Mouse (Mus musculus) heart, embryonic 11.5 days (tissue): ENCODE data around the gene S1pr2. TPM values are rescaled to one million over a fixed set of nuclear protein-coding genes. Genes with fewer than 3 reads are reported as not detected.
A peak's percentile ranks its signal among the peaks of the same experiment; 100 is the strongest.
"Not testable (repeated sequence)": the region's sequence is repeated elsewhere in the genome, so short reads cannot be mapped to it uniquely, and the experiment has no call there.

Experiments used
- ATAC-seq: fragments of 200-750 bp; cut with Nextera tagmentation; replicated peaks from 2 replicates; pipeline ENCODE4 v1.8.0; 2017; ENCODE audit warnings: moderate library complexity; ENCODE audit not compliant: insufficient number of reproducible peaks, low FRiP score, low TSS enrichment
- H3K27ac ChIP-seq: fragments of 300-500 bp; sonication (generic); 2 replicates; pipeline ENCODE4 v1.5.1; 2014; ENCODE audit warnings: mild to moderate bottlenecking, low read depth, low read length
- H3K27me3 ChIP-seq: fragments of 300-500 bp; sonication (generic); 2 replicates; pipeline ENCODE4 v1.6.1; 2014; ENCODE audit warnings: mild to moderate bottlenecking, low read length, mixed read lengths; ENCODE audit not compliant: control insufficient read depth, insufficient read depth
- H3K36me3 ChIP-seq: fragments of 300-500 bp; sonication (generic); 2 replicates; pipeline ENCODE4 v1.6.1; 2014; ENCODE audit warnings: mild to moderate bottlenecking, low read length, moderate library complexity, mixed read lengths; ENCODE audit not compliant: control insufficient read depth, insufficient read depth
- H3K4me1 ChIP-seq: fragments of 300-500 bp; sonication (generic); 2 replicates; pipeline ENCODE4 v1.6.1; 2014; ENCODE audit warnings: low read length; ENCODE audit not compliant: control insufficient read depth, insufficient read depth
- H3K4me2 ChIP-seq: fragments of 300-500 bp; sonication (generic); 2 replicates; pipeline ENCODE4 v1.6.1; 2014; ENCODE audit warnings: mild to moderate bottlenecking, moderate library complexity
- H3K4me3 ChIP-seq: fragments of 300-500 bp; sonication (generic); 2 replicates; pipeline ENCODE4 v1.5.1; 2014; ENCODE audit warnings: low read depth, low read length
- H3K9ac ChIP-seq: fragments of 300-500 bp; sonication (generic); 2 replicates; pipeline ENCODE4 v1.6.1; 2014; ENCODE audit warnings: mild to moderate bottlenecking, low read depth, low read length, moderate library complexity
- H3K9me3 ChIP-seq: fragments of 300-500 bp; sonication (generic); replicated peaks from 2 replicates; pipeline ENCODE4 v1.6.1; 2016; ENCODE audit warnings: low read length; ENCODE audit not compliant: control insufficient read depth
- WGBS: fragments of 180-500 bp; shearing (Covaris S2); extraction: QIAGEN DNeasy Blood & Tissue Kit; methylation state at CpG from one replicate; pipeline ENCODE4 v1.1.7; 2014; ENCODE audit not compliant: insufficient replicate concordance; 5-methylcytosine and 5-hydroxymethylcytosine counted together
- polyA plus RNA-seq: library from polyadenylated mRNA; unstranded; fragments of >200 nt; fragmentation: Nextera tagmentation; extraction: Ambion mirVana; gene quantifications from 2 replicates; pipeline ENCODE4 v1.2.1, GENCODE M21; 2014

The S1pr2 gene
- polyA plus RNA-seq, 1 experiment from 2014 or later: 26.5 TPM

DNA sequence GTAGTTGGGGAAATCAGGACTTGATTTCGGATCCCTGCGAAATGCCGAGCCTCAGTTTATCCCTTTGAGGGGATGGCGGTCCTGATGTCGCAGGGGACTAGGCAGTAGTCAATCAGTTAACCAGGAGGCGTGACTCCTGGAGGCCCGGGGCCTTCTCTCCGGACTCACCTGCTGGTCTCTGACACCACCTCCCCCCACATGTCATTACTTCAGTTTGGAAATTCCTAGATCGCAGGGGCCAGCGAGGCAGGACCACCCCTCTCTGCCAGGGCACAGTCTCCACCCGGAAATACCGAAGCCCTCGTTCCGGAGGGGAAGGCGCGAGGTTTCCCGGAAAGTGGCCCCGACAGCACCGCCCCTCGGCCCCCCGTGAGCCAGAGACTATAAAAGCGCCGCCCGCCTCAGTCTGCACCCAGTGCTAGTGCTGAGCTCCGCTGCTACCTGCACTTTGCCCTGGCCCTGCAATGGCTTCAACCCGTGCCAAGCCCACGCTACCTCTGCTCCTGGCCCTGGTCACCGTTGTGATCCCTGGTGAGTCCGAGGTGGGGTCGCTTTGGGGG is 39.1 kb upstream of the S1pr2 start, which contains the start of gene Icam1:
Gene Icam1, plus strand, starts transcription at position 415 of the 560 bp plus-strand sequence.
- Histone ChIP-seq H3K4me3 (peak within 1 kb of the TSS; percentile 41), H3K27me3 (peaks cover 43% of the 10 kb centered on the region), H3K4me2 (peak within 1 kb of the TSS; percentile 77), H3K9ac (peak within 1 kb of the TSS; percentile 17; the same call in 1 of the 2 replicates), H3K27ac (peak within 1 kb of the TSS; percentile 15; the same call in 1 of the 2 replicates), H3K9me3 (no peaks in the 10 kb centered on the region), H3K4me1 (peaks cover 11% of the 10 kb centered on the region), H3K36me3 (no peaks in the 10 kb centered on the region)
- WGBS: under 1% methylated on average over 30 of the region's 30 CpGs
- ATAC-seq: peak; percentile 31; the same call in 1 of the 2 replicates

DNA sequence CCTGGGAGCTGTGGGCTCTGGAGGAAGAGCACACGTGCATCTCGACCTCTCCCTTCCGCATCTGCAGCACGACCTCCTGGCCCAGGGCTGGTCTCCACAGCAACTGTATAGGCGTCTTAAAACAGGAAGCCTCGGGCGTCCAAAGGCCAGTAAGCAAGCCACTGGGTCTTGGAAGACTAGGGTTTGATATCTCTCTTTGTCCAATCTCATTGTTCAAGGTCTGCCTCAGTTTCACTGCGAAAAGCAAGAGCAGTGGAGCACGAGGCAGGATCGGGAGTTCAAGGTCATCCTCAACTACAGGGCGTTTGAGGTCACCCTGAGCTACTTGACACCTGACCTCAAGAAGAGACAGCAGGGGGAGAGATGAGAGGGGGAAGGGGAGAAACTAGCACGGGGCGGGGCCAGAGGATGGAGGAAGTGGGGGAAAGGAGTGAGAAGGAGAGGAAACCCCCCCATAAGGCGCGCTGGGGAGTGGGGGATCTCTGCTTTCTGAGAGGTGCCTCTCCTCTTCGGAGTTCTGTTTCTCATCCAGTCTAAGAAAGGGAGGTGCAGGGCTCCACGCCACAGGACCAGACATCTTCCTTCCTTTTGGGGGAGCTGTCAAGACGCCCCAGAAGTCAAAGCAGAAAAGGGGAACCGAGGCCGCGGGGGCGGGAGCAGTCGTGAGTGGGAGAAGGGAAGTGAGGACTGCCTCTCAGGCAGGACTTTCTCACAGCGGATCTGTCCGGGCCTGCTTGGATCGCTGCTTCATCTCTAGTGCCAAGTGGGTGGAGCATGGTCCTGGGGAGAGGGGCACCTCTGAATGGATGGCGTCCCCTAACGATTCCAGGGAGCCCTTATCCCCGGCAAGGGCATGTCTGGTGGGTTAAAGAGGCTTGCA is 38.4 kb upstream of the S1pr2 start:
- peak overlapping the region; percentile 17; the same call in 1 of the 2 replicates for H3K9ac ChIP-seq
- peaks cover 43% of the 10 kb centered on the region for H3K27me3 ChIP-seq
- H3K4me2 ChIP-seq: peak overlapping the region; percentile 77
- peak; percentile 22; the same call in 1 of the 2 replicates for ATAC-seq
- H3K36me3 ChIP-seq: no peaks in the 10 kb centered on the region
- WGBS: 3% methylated on average over 29 of the region's 29 CpGs
- H3K9me3 ChIP-seq: no peaks in the 10 kb centered on the region
- peak overlapping the region; percentile 15; the same call in 1 of the 2 replicates for H3K27ac ChIP-seq
- H3K4me3 ChIP-seq: peak overlapping the region; percentile 41
- H3K4me1 ChIP-seq: peaks cover 11% of the 10 kb centered on the region

DNA sequence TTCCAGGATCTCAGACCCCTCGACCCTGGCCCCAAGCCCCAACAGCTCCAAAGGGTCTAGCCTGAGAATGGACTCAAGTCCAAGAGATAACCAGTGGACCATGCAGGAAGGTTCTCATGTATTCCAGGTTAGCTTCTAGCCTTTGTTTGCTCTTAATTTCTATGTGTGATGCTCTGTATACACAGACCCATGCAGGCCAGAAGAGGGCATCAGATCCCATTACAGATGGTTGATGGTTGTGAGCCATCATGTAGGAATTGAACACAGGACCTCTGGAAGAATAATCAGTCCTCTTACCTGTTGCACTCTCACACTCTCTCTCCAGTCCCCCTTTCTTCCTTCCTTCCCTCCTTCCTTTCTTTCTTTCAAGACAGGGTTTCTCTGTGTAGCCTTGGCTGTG is 35.8 kb upstream of the S1pr2 start:
- no peak for ATAC-seq
- peaks cover 32% of the 10 kb centered on the region for H3K27me3 ChIP-seq
- H3K36me3 ChIP-seq: peaks cover 14% of the 10 kb centered on the region
- H3K4me2 ChIP-seq: no peak overlapping the region
- H3K9me3 ChIP-seq: no peaks in the 10 kb centered on the region
- 44% methylated on average over 1 of the region's 1 CpGs for WGBS
- H3K9ac ChIP-seq: no peak overlapping the region
- peak overlapping the region; percentile 37; the same call in 1 of the 2 replicates for H3K27ac ChIP-seq
- peaks cover 11% of the 10 kb centered on the region for H3K4me1 ChIP-seq
- no peak overlapping the region for H3K4me3 ChIP-seq

DNA sequence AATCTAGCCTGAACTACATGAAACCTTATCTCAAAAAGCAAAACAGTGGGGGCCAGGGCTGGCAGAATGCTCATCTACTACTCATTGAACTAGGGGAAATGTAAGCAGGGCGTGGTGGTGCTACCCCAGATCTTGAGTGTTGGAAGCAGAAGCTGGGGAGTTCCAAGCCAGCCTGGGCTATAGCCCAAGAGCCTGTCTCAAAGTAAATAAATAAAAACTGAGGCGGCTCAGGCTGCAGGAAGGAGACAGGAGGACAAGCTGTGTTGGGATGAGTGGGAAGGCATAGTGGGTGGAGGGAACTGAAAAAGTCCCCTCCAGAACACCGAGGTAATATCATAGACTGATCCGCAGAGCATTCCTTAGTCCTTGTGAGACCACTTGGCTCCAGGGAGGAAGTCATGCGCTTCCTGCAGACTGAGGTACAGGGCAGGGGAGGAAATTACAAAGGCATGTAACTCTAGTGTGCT is 35.3 kb upstream of the S1pr2 start:
- Histone ChIP-seq H3K4me2 (no peak overlapping the region), H3K4me3 (no peak overlapping the region), H3K27ac (peak overlapping the region; percentile 37; the same call in 1 of the 2 replicates), H3K9me3 (no peaks in the 10 kb centered on the region), H3K36me3 (peaks cover 15% of the 10 kb centered on the region), H3K9ac (no peak overlapping the region), H3K27me3 (peaks cover 27% of the 10 kb centered on the region), H3K4me1 (peaks cover 11% of the 10 kb centered on the region)
- 0 out of 2 replicates have a peak, but pooled peaks have one; percentile 6 for ATAC-seq
- 54% methylated on average over 5 of the region's 5 CpGs for WGBS

DNA sequence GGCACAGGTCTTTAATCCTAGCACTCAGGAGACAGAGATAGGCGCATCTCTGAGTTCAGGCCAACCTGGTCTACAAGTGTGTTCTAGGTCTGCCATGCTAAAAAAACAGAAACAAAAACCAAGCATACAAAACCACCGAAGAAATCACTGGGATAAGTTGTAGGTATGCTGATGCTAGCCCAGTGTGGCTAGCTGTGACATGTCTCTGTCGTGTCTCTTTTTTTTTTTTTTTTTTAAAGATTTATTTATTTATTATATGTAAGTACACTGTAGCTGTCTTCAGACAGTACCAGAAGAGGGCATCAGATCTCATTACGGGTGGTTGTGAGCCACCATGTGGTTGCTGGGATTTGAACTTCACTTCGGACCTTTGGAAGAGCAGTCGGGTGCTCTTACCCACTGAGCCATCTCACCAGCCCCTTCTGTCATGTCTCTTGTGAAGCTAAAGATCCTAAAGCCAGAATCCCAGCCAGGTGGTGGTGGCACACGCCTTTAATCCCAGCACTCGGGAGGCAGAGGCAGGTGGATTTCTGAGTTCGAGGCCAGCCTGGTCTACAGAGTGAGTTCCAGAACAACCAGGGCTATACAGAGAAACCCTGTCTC is 34.5 kb upstream of the S1pr2 start:
- H3K4me3 ChIP-seq, H3K9me3 ChIP-seq, H3K4me1 ChIP-seq, H3K27ac ChIP-seq, H3K4me2 ChIP-seq, H3K9ac ChIP-seq, ATAC-seq: not testable (repeated sequence)
- Histone ChIP-seq H3K36me3 (peaks cover 22% of the 10 kb centered on the region), H3K27me3 (peaks cover 18% of the 10 kb centered on the region)
- 62% methylated on average over 9 of the region's 9 CpGs for WGBS

DNA sequence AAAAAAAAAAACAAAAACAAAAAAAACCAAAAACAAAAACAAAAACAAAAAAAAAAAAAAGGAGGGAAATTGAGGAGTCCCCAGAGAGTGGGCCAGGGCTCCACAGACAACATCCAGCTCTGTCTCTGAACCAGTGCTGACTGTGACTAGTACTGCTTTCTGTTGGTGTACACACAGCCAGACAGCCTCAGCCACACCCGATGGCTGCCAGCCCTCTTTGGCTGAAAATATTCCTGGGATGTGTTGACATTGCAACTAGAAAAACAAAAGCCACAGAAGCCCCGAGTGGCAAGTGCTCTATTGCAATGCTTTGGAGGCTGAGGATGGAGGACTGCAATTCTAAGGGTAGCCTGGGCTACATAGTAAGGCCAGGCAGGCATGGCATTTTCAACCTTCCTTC is 33.8 kb upstream of the S1pr2 start:
- H3K4me3 ChIP-seq: no peak overlapping the region
- no peak overlapping the region for H3K9ac ChIP-seq
- H3K27ac ChIP-seq: no peak overlapping the region
- peaks cover 6% of the 10 kb centered on the region for H3K4me1 ChIP-seq
- ATAC-seq: no peak
- H3K4me2 ChIP-seq: no peak overlapping the region
- peaks cover 13% of the 10 kb centered on the region for H3K27me3 ChIP-seq
- peaks cover 22% of the 10 kb centered on the region for H3K36me3 ChIP-seq
- 46% methylated on average over 2 of the region's 2 CpGs for WGBS
- no peaks in the 10 kb centered on the region for H3K9me3 ChIP-seq

DNA sequence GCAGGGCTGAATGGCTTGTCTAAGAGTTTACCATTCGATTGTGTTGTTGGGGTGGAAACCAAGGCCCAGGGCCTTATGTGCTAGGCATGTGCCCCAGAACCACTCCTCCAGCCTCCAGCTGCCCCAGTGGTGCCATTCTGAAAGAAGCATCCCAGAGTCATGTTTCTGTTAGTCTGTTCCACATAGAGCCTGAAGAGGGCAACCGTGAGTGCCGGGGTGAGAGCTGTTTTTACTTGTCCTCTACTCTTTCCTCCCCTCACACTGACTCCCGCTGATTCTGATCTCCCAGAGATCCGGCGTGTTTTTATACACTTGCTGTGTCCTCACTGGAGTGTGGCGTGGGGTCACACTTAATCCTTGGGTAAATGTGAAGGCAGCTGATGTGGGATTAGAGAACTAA is 31.4 kb upstream of the S1pr2 start:
- no peaks in the 10 kb centered on the region for H3K4me1 ChIP-seq
- no peaks in the 10 kb centered on the region for H3K9me3 ChIP-seq
- H3K4me3 ChIP-seq: no peak overlapping the region
- no peak overlapping the region for H3K27ac ChIP-seq
- H3K9ac ChIP-seq: no peak overlapping the region
- no peaks in the 10 kb centered on the region for H3K27me3 ChIP-seq
- H3K36me3 ChIP-seq: peaks cover 22% of the 10 kb centered on the region
- WGBS: 77% methylated on average over 7 of the region's 7 CpGs
- H3K4me2 ChIP-seq: no peak overlapping the region
- ATAC-seq: no peak

DNA sequence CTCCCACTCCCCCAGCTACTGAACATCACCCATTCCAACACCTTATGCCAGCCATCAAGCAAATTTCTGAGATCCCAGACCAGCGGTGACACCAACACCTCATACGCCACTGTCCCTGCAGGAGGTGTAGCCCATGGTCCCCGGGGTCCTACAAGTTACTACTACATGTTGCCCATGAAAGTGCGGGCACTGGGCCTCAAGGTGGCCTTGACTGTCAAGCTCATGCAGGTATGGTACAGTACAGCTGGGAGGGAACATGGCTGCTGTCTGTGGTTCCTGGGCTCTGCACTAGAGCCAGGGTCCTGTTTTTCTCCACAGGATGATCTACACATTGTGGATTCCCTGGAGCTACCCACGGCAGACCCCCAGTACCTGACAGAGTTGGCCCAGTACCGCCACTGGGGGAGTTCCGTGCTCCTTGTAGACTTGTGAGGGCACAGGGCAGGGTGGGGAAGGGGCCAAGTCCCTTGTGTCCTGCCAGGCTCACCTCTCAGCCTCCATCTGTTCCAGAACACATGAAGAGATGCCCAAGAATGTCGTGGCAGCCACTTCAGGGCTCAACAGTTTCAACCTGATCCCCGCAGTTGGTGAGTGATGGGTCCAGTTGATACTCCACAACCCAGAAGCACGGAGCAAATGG is 30.9 kb upstream of the S1pr2 start:
- no peak overlapping the region for H3K27ac ChIP-seq
- H3K4me2 ChIP-seq: no peak overlapping the region
- 87% methylated on average over 10 of the region's 10 CpGs for WGBS
- H3K4me3 ChIP-seq: no peak overlapping the region
- H3K4me1 ChIP-seq: no peaks in the 10 kb centered on the region
- no peaks in the 10 kb centered on the region for H3K9me3 ChIP-seq
- H3K36me3 ChIP-seq: peaks cover 22% of the 10 kb centered on the region
- H3K27me3 ChIP-seq: no peaks in the 10 kb centered on the region
- H3K9ac ChIP-seq: no peak overlapping the region
- no peak for ATAC-seq
